Mouse (Mus musculus): Measurements from ENCODE around the gene Egfl6. TPM values are rescaled to one million over a fixed set of nuclear protein-coding genes. Genes with fewer than 3 reads are reported as not detected.

The Egfl6 gene
- polyA plus RNA-seq (2012; ENCODE audit: insufficient read depth, insufficient read length, low replicate concordance, missing spikeins), result not detected in 2 replicates

DNA sequence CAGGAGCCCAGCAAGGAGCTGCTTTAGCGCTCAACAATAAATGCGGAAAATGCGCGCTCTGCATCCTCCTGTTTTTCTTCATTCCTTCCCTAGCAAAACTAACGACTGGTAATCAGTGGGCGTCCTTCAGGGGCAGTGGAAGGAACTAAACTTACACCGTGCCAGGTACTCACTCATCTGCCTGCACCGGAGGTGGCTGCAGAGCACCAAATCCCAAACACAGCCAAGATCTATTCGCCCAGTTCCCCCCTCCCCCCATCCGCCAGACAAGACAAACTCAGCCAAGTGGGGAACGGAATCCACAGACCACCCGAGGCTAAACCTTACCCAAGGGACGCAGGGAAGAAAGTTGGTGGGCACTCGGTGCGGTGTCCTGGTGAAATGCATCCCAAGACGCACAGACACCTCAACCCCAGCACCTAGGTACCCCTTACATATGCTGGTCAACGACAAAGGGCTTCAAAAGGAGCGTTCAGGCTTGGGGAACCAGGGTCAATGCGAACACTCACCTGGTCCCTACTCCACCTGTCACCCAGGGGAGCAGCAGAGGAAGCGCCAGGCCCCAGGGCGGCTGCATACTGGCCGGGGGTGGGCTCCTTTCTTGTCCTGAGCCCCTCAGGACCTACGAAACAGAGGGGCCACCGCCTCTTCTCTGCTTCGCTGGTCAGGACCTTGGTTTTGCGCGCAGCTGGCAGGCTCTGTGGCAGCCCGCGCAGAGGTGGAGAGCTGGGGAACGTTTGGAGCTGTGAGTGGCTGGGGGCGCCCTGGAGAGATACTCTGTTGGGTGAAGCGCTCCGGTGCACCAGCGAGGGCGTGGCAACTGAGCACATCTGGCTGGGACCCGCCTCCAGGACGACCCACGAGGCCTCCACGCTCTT, at the start of gene Egfl6:
Egfl6 (minus strand) TSS at position 774 of the 878 bp plus-strand sequence.
- TF ChIP-seq CTCF (IDR thresholded peaks at IDR 0.05; ENCODE audit: insufficient read depth, low read depth, low read length), result no peak
- no peak for TF ChIP-seq POLR2A (IDR thresholded peaks at IDR 0.05; ENCODE audit: insufficient read depth, low read depth, low read length)
- peaks cover 7% of the 10 kb centered on the region; the same call in 1 of the 2 replicates for H3K4me1 ChIP-seq (ENCODE audit: control insufficient read depth, insufficient read depth, low read length)
- H3K27ac ChIP-seq (ENCODE audit: insufficient read depth, low read depth, low read length), result no peak within 1 kb of the TSS
- H3K4me3 ChIP-seq (ENCODE audit: insufficient read depth, low read depth, low read length), result peak within 1 kb of the TSS; percentile 39
- WGBS, result 14% methylated on average over 39 of the region's 39 CpGs

GRCm38 (mm10) chrX:166626866-166627570, 41.5 kb upstream of the Egfl6 start:
- no peak overlapping the region for H3K27ac ChIP-seq (ENCODE audit: insufficient read depth, low read depth, low read length)
- 76% methylated on average over 3 of the region's 3 CpGs for WGBS
- TF ChIP-seq POLR2A (IDR thresholded peaks at IDR 0.05; ENCODE audit: insufficient read depth, low read depth, low read length), result no peak
- no peak for TF ChIP-seq CTCF (IDR thresholded peaks at IDR 0.05; ENCODE audit: insufficient read depth, low read depth, low read length)
- no peak overlapping the region for H3K4me3 ChIP-seq (ENCODE audit: insufficient read depth, low read depth, low read length)
- H3K4me1 ChIP-seq (ENCODE audit: control insufficient read depth, insufficient read depth, low read length), result no peaks in the 10 kb centered on the region

DNA sequence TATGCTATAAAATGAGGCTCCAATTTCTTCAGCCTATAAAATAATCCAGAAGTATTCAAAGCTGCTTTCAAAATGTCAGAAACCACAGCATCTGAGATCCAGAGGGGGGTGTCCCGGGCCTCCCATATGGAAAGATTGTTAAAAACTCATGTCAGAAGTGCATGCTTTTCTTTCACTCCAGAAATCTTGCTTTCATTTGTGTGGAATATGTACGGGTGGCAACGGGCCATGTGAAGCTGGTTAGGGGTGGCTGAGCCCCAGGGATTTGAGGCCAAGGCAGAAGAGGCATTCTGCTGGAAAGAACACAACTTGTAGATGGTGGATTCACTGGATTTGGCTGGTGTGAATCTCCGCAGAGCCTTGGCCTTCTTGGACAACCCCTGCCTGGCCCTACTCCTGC, 40.7 kb upstream of the Egfl6 start:
- no peaks in the 10 kb centered on the region for H3K4me1 ChIP-seq (ENCODE audit: control insufficient read depth, insufficient read depth, low read length)
- no peak overlapping the region for H3K27ac ChIP-seq (ENCODE audit: insufficient read depth, low read depth, low read length)
- 92% methylated on average over 4 of the region's 4 CpGs for WGBS
- TF ChIP-seq POLR2A (IDR thresholded peaks at IDR 0.05; ENCODE audit: insufficient read depth, low read depth, low read length) (no peak), CTCF (IDR thresholded peaks at IDR 0.05; ENCODE audit: insufficient read depth, low read depth, low read length) (no peak)
- H3K4me3 ChIP-seq (ENCODE audit: insufficient read depth, low read depth, low read length), result no peak overlapping the region

DNA sequence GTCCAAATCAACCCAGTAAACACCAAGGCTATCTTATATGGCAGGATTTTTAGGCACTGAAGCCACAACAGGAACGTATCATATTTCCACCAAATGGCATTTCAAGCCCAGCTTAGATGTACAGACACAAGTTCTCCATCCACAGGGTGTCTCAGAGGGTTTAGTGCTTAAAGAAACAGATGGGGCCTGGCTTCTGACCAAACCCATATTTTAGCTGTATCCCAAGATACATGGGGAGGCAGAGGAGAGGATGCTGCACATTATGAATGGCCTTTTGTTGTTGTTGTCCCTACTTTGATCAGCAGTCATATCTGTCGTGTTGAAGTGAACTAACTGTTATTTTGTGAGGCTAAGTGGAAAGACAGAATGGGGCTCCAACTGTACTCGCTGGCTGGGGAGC, 37.7 kb upstream of the Egfl6 start:
- H3K27ac ChIP-seq (ENCODE audit: insufficient read depth, low read depth, low read length), result no peak overlapping the region
- WGBS, result 81% methylated on average over 3 of the region's 3 CpGs
- no peaks in the 10 kb centered on the region for H3K4me1 ChIP-seq (ENCODE audit: control insufficient read depth, insufficient read depth, low read length)
- no peak for TF ChIP-seq CTCF (IDR thresholded peaks at IDR 0.05; ENCODE audit: insufficient read depth, low read depth, low read length)
- TF ChIP-seq POLR2A (IDR thresholded peaks at IDR 0.05; ENCODE audit: insufficient read depth, low read depth, low read length), result no peak
- H3K4me3 ChIP-seq (ENCODE audit: insufficient read depth, low read depth, low read length), result no peak overlapping the region

GRCm38 (mm10) chrX:166621560-166622301, 36.2 kb upstream of the Egfl6 start:
- TF ChIP-seq CTCF (IDR thresholded peaks at IDR 0.05; ENCODE audit: insufficient read depth, low read depth, low read length) (no peak), POLR2A (IDR thresholded peaks at IDR 0.05; ENCODE audit: insufficient read depth, low read depth, low read length) (no peak)
- no peak overlapping the region for H3K27ac ChIP-seq (ENCODE audit: insufficient read depth, low read depth, low read length)
- no peaks in the 10 kb centered on the region for H3K4me1 ChIP-seq (ENCODE audit: control insufficient read depth, insufficient read depth, low read length)
- H3K4me3 ChIP-seq (ENCODE audit: insufficient read depth, low read depth, low read length), result no peak overlapping the region
- WGBS, result 46% methylated on average over 9 of the region's 9 CpGs

DNA sequence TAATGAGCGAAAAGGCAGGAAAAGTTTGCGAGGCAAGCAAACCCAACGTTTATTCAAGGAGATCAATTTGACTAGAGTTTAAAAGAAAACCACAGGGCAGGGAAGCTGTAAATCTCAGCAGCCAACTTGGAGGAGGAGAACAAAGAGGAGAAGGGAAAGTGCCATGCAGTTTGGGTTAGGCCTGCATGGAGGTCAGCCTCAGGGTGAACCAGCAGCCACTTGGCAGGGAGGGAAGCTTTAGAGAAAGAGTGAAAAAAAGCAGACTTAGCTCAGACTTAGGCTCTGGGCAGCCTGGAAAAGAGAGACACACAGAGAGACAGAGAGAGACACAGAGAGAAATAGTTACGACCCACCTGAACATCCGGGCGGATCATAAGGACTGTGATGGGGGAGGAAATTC, 35.4 kb upstream of the Egfl6 start:
- 64% methylated on average over 6 of the region's 6 CpGs for WGBS
- no peak for TF ChIP-seq POLR2A (IDR thresholded peaks at IDR 0.05; ENCODE audit: insufficient read depth, low read depth, low read length)
- no peak for TF ChIP-seq CTCF (IDR thresholded peaks at IDR 0.05; ENCODE audit: insufficient read depth, low read depth, low read length)
- Histone ChIP-seq H3K4me3 (ENCODE audit: insufficient read depth, low read depth, low read length) (no peak overlapping the region), H3K27ac (ENCODE audit: insufficient read depth, low read depth, low read length) (no peak overlapping the region), H3K4me1 (ENCODE audit: control insufficient read depth, insufficient read depth, low read length) (no peaks in the 10 kb centered on the region)

DNA sequence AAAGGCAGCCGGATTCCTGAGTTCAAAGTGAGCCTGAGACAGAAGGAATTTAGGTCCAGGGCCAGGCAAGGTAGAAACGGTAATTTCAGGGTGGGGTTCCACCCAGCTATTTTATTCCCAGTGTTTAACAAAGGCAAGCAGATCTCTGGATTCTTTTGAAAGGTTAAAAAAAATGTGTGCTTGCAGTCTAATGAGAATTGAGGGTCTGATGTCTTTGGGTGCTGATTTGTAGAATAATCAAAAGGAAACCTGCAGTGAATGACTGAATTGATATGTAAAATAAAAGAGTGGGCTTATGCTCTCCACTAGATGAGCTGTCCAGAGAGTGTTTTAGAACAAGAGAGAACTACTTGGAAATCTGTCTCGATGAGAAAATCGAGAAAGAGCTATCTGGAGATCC, 33.6 kb upstream of the Egfl6 start:
- WGBS, result 73% methylated on average over 4 of the region's 4 CpGs
- H3K4me1 ChIP-seq (ENCODE audit: control insufficient read depth, insufficient read depth, low read length), result no peaks in the 10 kb centered on the region
- H3K4me3 ChIP-seq (ENCODE audit: insufficient read depth, low read depth, low read length), result no peak overlapping the region
- H3K27ac ChIP-seq (ENCODE audit: insufficient read depth, low read depth, low read length), result no peak overlapping the region
- TF ChIP-seq CTCF (IDR thresholded peaks at IDR 0.05; ENCODE audit: insufficient read depth, low read depth, low read length) (no peak), POLR2A (IDR thresholded peaks at IDR 0.05; ENCODE audit: insufficient read depth, low read depth, low read length) (no peak)

GRCm38 (mm10) chrX:166615191-166615590, 29.7 kb upstream of the Egfl6 start:
- no peaks in the 10 kb centered on the region for H3K4me1 ChIP-seq (ENCODE audit: control insufficient read depth, insufficient read depth, low read length)
- no peak overlapping the region for H3K27ac ChIP-seq (ENCODE audit: insufficient read depth, low read depth, low read length)
- 66% methylated on average over 7 of the region's 7 CpGs for WGBS
- TF ChIP-seq POLR2A (IDR thresholded peaks at IDR 0.05; ENCODE audit: insufficient read depth, low read depth, low read length) (no peak), CTCF (IDR thresholded peaks at IDR 0.05; ENCODE audit: insufficient read depth, low read depth, low read length) (no peak)
- H3K4me3 ChIP-seq (ENCODE audit: insufficient read depth, low read depth, low read length), result no peak overlapping the region
